Mouse (Mus musculus): ENCODE data around the gene Ccdc106. TPM values are rescaled to one million over a fixed set of nuclear protein-coding genes. Genes with fewer than 3 reads are reported as not detected.
"Not testable (repeated sequence)": the region's sequence is repeated elsewhere in the genome, so short reads cannot be mapped to it uniquely, and the experiment has no call there.

The Ccdc106 gene
- total and polyA plus RNA-seq, 3 experiments: 0.25 to 0.53 TPM; not detected in 1

GRCm38 (mm10) chr7:5074984-5075383, 54.6 kb downstream of the Ccdc106 start:
- H3K27me3 ChIP-seq (ENCODE audit: control insufficient read depth, insufficient read depth, low read length): no peaks in the 10 kb centered on the region
- no peak overlapping the region for H3K9ac ChIP-seq (ENCODE audit: low read depth, low read length)
- TF ChIP-seq POLR2A (IDR thresholded peaks at IDR 0.05; ENCODE audit: insufficient read depth, low read depth, low read length) (no peak), CTCF (IDR thresholded peaks at IDR 0.05) (no peak), EP300 (IDR thresholded peaks at IDR 0.05; ENCODE audit: insufficient read depth, low read depth, low read length) (no peak)
- H3K4me3 ChIP-seq: no peak overlapping the region
- peaks cover 2% of the 10 kb centered on the region for H3K79me2 ChIP-seq (replicated peaks; ENCODE audit: control insufficient read depth, insufficient read depth, low read length)
- H3K36me3 ChIP-seq (ENCODE audit: control insufficient read depth, insufficient read depth, low read length): peaks cover 12% of the 10 kb centered on the region
- intact Hi-C loops (cut with DNase I): no loop called here
- 90% methylated on average over 5 of the region's 5 CpGs for WGBS
- no peak overlapping the region for H3K27ac ChIP-seq
- no peaks in the 10 kb centered on the region for H3K4me1 ChIP-seq (ENCODE audit: control insufficient read depth, insufficient read depth, low read length)
- DNase-seq: no peak

- H3K27ac ChIP-seq: no peak overlapping the region
- no peak overlapping the region for H3K4me3 ChIP-seq
- H3K79me2 ChIP-seq (replicated peaks; ENCODE audit: control insufficient read depth, insufficient read depth, low read length): peaks cover 1% of the 10 kb centered on the region
- TF ChIP-seq EP300 (IDR thresholded peaks at IDR 0.05; ENCODE audit: insufficient read depth, low read depth, low read length): no peak
- H3K4me1 ChIP-seq (ENCODE audit: control insufficient read depth, insufficient read depth, low read length): peaks cover 1% of the 10 kb centered on the region
- H3K36me3 ChIP-seq (ENCODE audit: control insufficient read depth, insufficient read depth, low read length): peaks cover 13% of the 10 kb centered on the region
- no peaks in the 10 kb centered on the region for H3K27me3 ChIP-seq (ENCODE audit: control insufficient read depth, insufficient read depth, low read length)
- H3K9ac ChIP-seq (ENCODE audit: low read depth, low read length): no peak overlapping the region
- intact Hi-C loops (cut with DNase I): no loop called here
- DNase-seq: no peak
- WGBS: 75% methylated on average over 2 of the region's 2 CpGs
Observed at GRCm38 (mm10) chr7:5076931-5077330, 56.6 kb downstream of the Ccdc106 start.

- DNase-seq; H3K27me3 ChIP-seq (ENCODE audit: control insufficient read depth, insufficient read depth, low read length); H3K4me1 ChIP-seq (ENCODE audit: control insufficient read depth, insufficient read depth, low read length); H3K79me2 ChIP-seq (replicated peaks; ENCODE audit: control insufficient read depth, insufficient read depth, low read length): not testable (repeated sequence)
- WGBS: 35% methylated on average over 10 of the region's 13 CpGs
- H3K36me3 ChIP-seq (ENCODE audit: control insufficient read depth, insufficient read depth, low read length): peaks cover 17% of the 10 kb centered on the region
- H3K9ac ChIP-seq (ENCODE audit: low read depth, low read length): peak overlapping the region; percentile 45
- peak overlapping the region; percentile 96 for H3K27ac ChIP-seq
- intact Hi-C loops (cut with DNase I): loop anchor here (1.0 kb wide), 1 partner anchor 46 kb away; the partner anchor contains the start of gene Rasl2-9
- H3K4me3 ChIP-seq: peak overlapping the region; percentile 95
Observed at GRCm38 (mm10) chr7:5079365-5080009, 59.1 kb downstream of the Ccdc106 start.

- Histone ChIP-seq H3K79me2 (replicated peaks; ENCODE audit: control insufficient read depth, insufficient read depth, low read length) (peaks cover 7% of the 10 kb centered on the region), H3K36me3 (ENCODE audit: control insufficient read depth, insufficient read depth, low read length) (peaks cover 24% of the 10 kb centered on the region), H3K4me3 (peak within 1 kb of the TSS; percentile 95), H3K4me1 (ENCODE audit: control insufficient read depth, insufficient read depth, low read length) (peaks cover 6% of the 10 kb centered on the region), H3K27me3 (ENCODE audit: control insufficient read depth, insufficient read depth, low read length) (no peaks in the 10 kb centered on the region), H3K9ac (ENCODE audit: low read depth, low read length) (peak within 1 kb of the TSS; percentile 91), H3K27ac (peak within 1 kb of the TSS; percentile 96)
- DNase-seq: peak; percentile 96 to 98
- under 1% methylated on average over 67 of the region's 81 CpGs for WGBS
- intact Hi-C loops (cut with DNase I): loop anchor here (1.0 kb wide), 1 partner anchor 45 kb away; the partner anchor contains the start of gene Rasl2-9
- TF ChIP-seq POLR2A (IDR thresholded peaks at IDR 0.05; ENCODE audit: insufficient read depth, low read depth, low read length): peak; percentile 86
- no peak for TF ChIP-seq CTCF (IDR thresholded peaks at IDR 0.05)
- peak; percentile 91 for TF ChIP-seq EP300 (IDR thresholded peaks at IDR 0.05; ENCODE audit: insufficient read depth, low read depth, low read length)
Observed at GRCm38 (mm10) chr7:5080010-5080751, 59.8 kb downstream of the Ccdc106 start, which contains the start of gene Epn1. Epn1 (plus strand) TSS chr7:5080235.

- peaks cover 9% of the 10 kb centered on the region for H3K79me2 ChIP-seq (replicated peaks; ENCODE audit: control insufficient read depth, insufficient read depth, low read length)
- no peaks in the 10 kb centered on the region for H3K27me3 ChIP-seq (ENCODE audit: control insufficient read depth, insufficient read depth, low read length)
- H3K9ac ChIP-seq (ENCODE audit: low read depth, low read length): peak overlapping the region; percentile 91
- WGBS: 3% methylated on average over 6 of the region's 6 CpGs
- H3K4me3 ChIP-seq: peak overlapping the region; percentile 95
- peaks cover 26% of the 10 kb centered on the region for H3K36me3 ChIP-seq (ENCODE audit: control insufficient read depth, insufficient read depth, low read length)
- TF ChIP-seq EP300 (IDR thresholded peaks at IDR 0.05; ENCODE audit: insufficient read depth, low read depth, low read length) (no peak), POLR2A (IDR thresholded peaks at IDR 0.05; ENCODE audit: insufficient read depth, low read depth, low read length) (no peak), CTCF (IDR thresholded peaks at IDR 0.05) (no peak)
- peaks cover 8% of the 10 kb centered on the region for H3K4me1 ChIP-seq (ENCODE audit: control insufficient read depth, insufficient read depth, low read length)
- peak overlapping the region; percentile 96 for H3K27ac ChIP-seq
- DNase-seq: no peak
- intact Hi-C loops (cut with DNase I): loop anchor here (1.0 kb wide), 1 partner anchor 44 kb away; the partner anchor contains the start of gene Rasl2-9
Observed at GRCm38 (mm10) chr7:5080815-5081214, 60.5 kb downstream of the Ccdc106 start.

GRCm38 (mm10) chr7:5081241-5081640, 60.9 kb downstream of the Ccdc106 start:
- WGBS: 15% methylated on average over 6 of the region's 6 CpGs
- Histone ChIP-seq H3K79me2 (replicated peaks; ENCODE audit: control insufficient read depth, insufficient read depth, low read length) (peaks cover 12% of the 10 kb centered on the region), H3K4me3 (peak overlapping the region; percentile 95), H3K36me3 (ENCODE audit: control insufficient read depth, insufficient read depth, low read length) (peaks cover 26% of the 10 kb centered on the region), H3K27me3 (ENCODE audit: control insufficient read depth, insufficient read depth, low read length) (no peaks in the 10 kb centered on the region), H3K4me1 (ENCODE audit: control insufficient read depth, insufficient read depth, low read length) (peaks cover 9% of the 10 kb centered on the region), H3K27ac (peak overlapping the region; percentile 96), H3K9ac (ENCODE audit: low read depth, low read length) (0 out of 2 replicates have a peak overlapping the region, but pooled peaks have one; percentile 8)
- no peak for DNase-seq
- TF ChIP-seq POLR2A (IDR thresholded peaks at IDR 0.05; ENCODE audit: insufficient read depth, low read depth, low read length): no peak
- TF ChIP-seq CTCF (IDR thresholded peaks at IDR 0.05): no peak; the same call in 1 of the 2 replicates
- no peak for TF ChIP-seq EP300 (IDR thresholded peaks at IDR 0.05; ENCODE audit: insufficient read depth, low read depth, low read length)
- intact Hi-C loops (cut with DNase I): no loop called here
